Mouse (Mus musculus) heart, adult 2 months (tissue): ENCODE measurements at regions not wholly inside any gene's neighbourhood (a gene's known extent, or its start where the extent isn't known, plus 50 kb on each side); places are given as distances from the start of the nearest gene placed in this dataset.

Experiments used
- DNase-seq, 2 experiments: peaks; one replicate each; pipeline ENCODE4 v3.0.0; 2021
- H3K27ac ChIP-seq: fragments of 200-600 bp; 2 replicates; pipeline ENCODE4 v1.8.1; 2022
- H3K27me3 ChIP-seq: fragments of 200-500 bp; 2 replicates; pipeline ENCODE4 v1.6.1; 2012; ENCODE audit warnings: mild to moderate bottlenecking, low read length, inconsistent platforms, mixed read lengths; ENCODE audit not compliant: control insufficient read depth, insufficient read depth
- H3K36me3 ChIP-seq: fragments of 200-500 bp; 2 replicates; pipeline ENCODE4 v1.6.1; 2012; ENCODE audit warnings: low read length, inconsistent platforms; ENCODE audit not compliant: control insufficient read depth, insufficient read depth
- H3K4me1 ChIP-seq: fragments of 200-500 bp; 2 replicates; pipeline ENCODE4 v1.6.1; 2011; ENCODE audit warnings: low read length; ENCODE audit not compliant: control insufficient read depth, insufficient read depth
- H3K4me3 ChIP-seq: fragments of 200-600 bp; 2 replicates; pipeline ENCODE4 v1.8.1; 2022
- H3K79me2 ChIP-seq: fragments of 200-500 bp; replicated peaks from 2 replicates; pipeline ENCODE4 v1.6.1; 2012; ENCODE audit warnings: mild to moderate bottlenecking, inconsistent platforms, low read length, moderate library complexity, mixed read lengths; ENCODE audit not compliant: control insufficient read depth, insufficient read depth
- H3K9ac ChIP-seq: fragments of 200-500 bp; 2 replicates; pipeline ENCODE4 v1.6.1; 2012; ENCODE audit warnings: low read depth, mild to moderate bottlenecking, control low read depth, inconsistent platforms, low read length, mixed read lengths
- CTCF ChIP-seq: fragments of 200-600 bp; IDR thresholded peaks from 2 replicates; pipeline ENCODE4 v1.8.1; 2022; ENCODE audit warnings: antibody characterized with exemption, mild to moderate bottlenecking, moderate library complexity
- EP300 ChIP-seq: fragments of 200-500 bp; IDR thresholded peaks from 2 replicates; pipeline ENCODE4 v1.6.1; 2011; ENCODE audit warnings: low read depth, low read length, control low read depth; ENCODE audit not compliant: insufficient read depth
- POLR2A ChIP-seq: fragments of 200-500 bp; IDR thresholded peaks from 2 replicates; pipeline ENCODE4 v1.6.1; 2011; ENCODE audit warnings: mild to moderate bottlenecking, low read depth, low read length, control low read depth; ENCODE audit not compliant: insufficient read depth
- WGBS: fragments of 180-500 bp; shearing (Covaris S2); methylation state at CpG from one replicate; pipeline ENCODE4 v1.1.7; 2018; 5-methylcytosine and 5-hydroxymethylcytosine counted together
- intact Hi-C: fragments of 180-260 bp; cut with DNase I; formaldehyde crosslinking; loops from one replicate; pipeline ENCODE4 v1.15.1; 2025

DNA sequence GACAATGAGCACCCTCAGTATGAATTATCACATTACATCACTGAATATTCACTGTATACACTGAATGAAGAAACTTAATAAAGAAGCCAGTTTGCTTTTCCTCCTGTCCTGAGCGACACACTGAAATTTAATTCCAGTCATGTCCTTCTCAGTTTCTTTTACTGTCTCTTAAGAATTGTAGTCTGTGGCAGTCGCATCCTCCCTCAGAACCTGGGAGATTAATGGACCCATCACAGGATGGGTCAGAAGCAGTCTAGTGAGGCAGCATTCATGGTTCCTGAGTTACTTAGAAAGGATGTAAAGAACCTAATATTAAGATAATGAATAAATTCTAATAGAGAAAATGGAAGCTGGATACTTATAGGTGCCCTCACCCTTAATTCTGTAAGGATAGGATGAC lies 349.5 kb downstream of the Tmem135 start:
- Histone ChIP-seq H3K4me1 (no peaks in the 10 kb centered on the region), H3K9ac (no peak overlapping the region), H3K27ac (no peak overlapping the region), H3K79me2 (no peaks in the 10 kb centered on the region), H3K27me3 (no peaks in the 10 kb centered on the region), H3K36me3 (no peaks in the 10 kb centered on the region), H3K4me3 (no peak overlapping the region)
- DNase-seq = no peak
- intact Hi-C loops = no loop called here
- 86% methylated on average over 2 of the region's 2 CpGs for WGBS
- TF ChIP-seq EP300 (no peak), POLR2A (no peak), CTCF (no peak)

DNA sequence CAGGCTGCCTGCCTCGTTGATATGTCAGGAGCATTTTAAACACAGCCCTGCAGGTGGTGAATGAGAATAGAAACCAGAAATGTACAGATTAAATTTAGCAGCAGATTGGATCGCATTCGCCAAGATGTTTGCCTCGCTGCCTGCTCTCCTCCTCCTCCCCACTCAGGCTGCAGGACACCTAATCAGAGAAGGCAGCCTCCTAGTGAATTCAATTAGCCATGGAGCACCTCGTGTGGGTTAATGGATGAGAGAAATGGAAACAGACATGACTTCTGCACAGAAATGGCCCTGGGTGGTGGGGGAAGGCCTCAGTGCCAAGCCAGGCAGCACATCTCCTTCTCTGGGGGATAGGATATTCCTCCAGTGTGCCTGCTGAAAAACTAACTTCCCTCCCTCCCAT lies 352.8 kb downstream of the Tmem135 start:
- Histone ChIP-seq H3K27ac (no peak overlapping the region), H3K27me3 (no peaks in the 10 kb centered on the region), H3K4me1 (no peaks in the 10 kb centered on the region), H3K9ac (no peak overlapping the region), H3K36me3 (no peaks in the 10 kb centered on the region), H3K4me3 (no peak overlapping the region), H3K79me2 (no peaks in the 10 kb centered on the region)
- no peak for DNase-seq
- intact Hi-C loops = no loop called here
- WGBS = 38% methylated on average over 5 of the region's 5 CpGs
- TF ChIP-seq CTCF = no peak
- TF ChIP-seq EP300 = no peak
- TF ChIP-seq POLR2A = no peak

DNA sequence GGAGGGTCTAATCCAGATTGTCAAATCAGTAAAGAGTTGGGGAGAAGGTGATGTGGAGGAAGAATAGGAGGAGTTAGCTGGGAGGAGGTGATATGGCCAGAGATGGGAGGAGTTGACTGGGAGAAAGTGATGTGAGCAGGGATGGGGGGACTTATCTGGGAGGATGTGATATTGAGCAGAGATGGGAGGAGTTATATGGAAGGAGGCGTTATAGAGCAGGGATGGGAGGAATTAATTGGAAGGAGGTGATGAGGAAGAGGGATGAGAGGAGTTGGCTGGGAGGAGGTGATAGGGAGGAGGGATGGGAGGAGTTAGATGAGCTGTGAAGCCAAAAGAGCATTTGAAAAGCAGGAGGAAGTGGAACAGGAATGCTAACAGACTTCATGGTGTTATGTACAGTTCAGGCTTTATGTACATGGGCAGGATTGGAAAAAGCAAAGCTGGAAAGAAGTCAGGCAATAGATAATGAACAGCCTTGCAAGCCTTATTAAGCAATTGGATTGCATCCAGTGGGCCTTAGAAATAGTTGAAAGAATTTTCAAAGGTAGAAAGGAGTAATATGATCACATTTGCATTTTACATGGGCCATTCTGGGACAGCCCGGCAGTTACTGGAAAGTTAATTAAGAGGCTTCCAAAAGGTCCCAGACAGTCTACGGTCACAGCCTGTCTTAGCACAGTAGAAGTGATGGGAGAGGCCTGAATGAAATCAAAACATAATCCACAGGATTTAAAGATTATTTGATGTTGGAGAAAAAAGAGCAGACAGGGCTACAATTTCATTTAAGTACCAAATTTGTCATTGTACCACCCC lies 357.4 kb downstream of the Tmem135 start:
- H3K27ac ChIP-seq = no peak overlapping the region
- WGBS = 72% methylated on average over 3 of the region's 3 CpGs
- DNase-seq = no peak
- no peak overlapping the region for H3K4me3 ChIP-seq
- no peaks in the 10 kb centered on the region for H3K27me3 ChIP-seq
- H3K79me2 ChIP-seq = no peaks in the 10 kb centered on the region
- no peaks in the 10 kb centered on the region for H3K36me3 ChIP-seq
- TF ChIP-seq CTCF = no peak
- TF ChIP-seq POLR2A = no peak
- TF ChIP-seq EP300 = no peak
- no peaks in the 10 kb centered on the region for H3K4me1 ChIP-seq
- intact Hi-C loops = no loop called here
- no peak overlapping the region for H3K9ac ChIP-seq

DNA sequence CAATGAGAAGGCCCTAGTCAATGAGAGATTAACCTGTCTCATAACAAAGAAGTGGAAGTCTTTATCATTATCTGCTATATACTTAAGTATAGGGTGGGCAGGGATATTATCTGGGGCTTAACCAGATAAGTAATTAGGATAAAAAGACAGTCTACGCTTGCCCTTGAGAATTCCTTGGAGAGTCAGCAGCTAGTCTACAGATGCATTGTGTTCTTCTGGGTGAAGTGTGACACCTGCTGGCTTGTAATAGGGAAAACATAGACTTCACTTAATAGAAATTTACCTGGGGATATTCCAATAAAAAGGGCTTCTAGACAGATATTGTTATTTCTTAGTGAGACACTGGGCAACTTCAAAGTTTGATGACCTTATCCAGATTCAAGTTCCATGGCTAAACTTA lies 361.0 kb downstream of the Tmem135 start:
- intact Hi-C loops = no loop called here
- no peak overlapping the region for H3K27ac ChIP-seq
- H3K9ac ChIP-seq = no peak overlapping the region
- H3K27me3 ChIP-seq = no peaks in the 10 kb centered on the region
- no peak overlapping the region for H3K4me3 ChIP-seq
- no peaks in the 10 kb centered on the region for H3K79me2 ChIP-seq
- H3K4me1 ChIP-seq = no peaks in the 10 kb centered on the region
- TF ChIP-seq POLR2A = no peak
- no peak for TF ChIP-seq EP300
- peak; percentile 41 for TF ChIP-seq CTCF
- no peak for DNase-seq
- no peaks in the 10 kb centered on the region for H3K36me3 ChIP-seq
- WGBS = 29% methylated on average over 1 of the region's 1 CpGs

DNA sequence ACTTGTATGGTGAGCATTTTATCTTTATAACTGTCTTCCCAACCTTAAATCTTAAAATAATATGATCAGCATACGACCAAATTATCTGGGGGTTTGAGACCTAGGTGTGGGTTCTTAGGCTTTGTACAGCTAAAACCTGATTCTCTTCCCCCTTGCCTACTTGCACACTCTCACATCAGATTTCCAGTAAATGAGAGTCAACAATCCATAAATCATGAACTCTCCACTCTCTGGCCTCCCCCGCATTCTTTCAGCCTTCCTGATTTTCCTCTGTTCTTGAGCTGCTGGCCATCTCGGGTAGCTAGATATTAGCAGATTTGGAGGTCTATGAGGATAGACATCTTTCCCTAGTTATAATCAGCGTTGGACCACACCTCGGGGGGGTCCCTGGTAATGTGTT lies 362.7 kb downstream of the Tmem135 start:
- Histone ChIP-seq H3K36me3 (no peaks in the 10 kb centered on the region), H3K27me3 (no peaks in the 10 kb centered on the region), H3K27ac (no peak overlapping the region), H3K79me2 (no peaks in the 10 kb centered on the region), H3K9ac (no peak overlapping the region), H3K4me3 (no peak overlapping the region), H3K4me1 (no peaks in the 10 kb centered on the region)
- TF ChIP-seq CTCF = no peak
- no peak for TF ChIP-seq EP300
- no peak for TF ChIP-seq POLR2A
- 72% methylated on average over 5 of the region's 5 CpGs for WGBS
- intact Hi-C loops = no loop called here
- DNase-seq = no peak

DNA sequence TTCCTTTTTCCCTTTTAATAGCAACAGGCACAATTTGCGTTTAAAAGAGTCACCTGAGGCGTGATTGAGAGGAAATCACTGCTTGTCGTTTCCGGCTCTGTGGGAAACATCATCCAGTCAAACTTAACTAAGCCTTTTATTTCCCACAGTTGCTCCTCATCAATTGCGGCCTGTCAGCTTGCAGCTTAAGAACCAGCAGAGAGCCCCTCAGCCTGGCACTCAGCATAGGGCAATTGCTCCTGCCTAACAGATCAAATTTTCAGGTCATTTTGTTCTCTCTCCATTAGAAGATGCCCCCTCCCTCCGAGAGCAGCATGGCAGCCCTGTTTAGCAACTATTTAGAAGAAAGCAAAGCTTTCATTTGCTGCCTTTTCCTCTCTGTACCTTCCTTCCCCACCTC lies 363.9 kb downstream of the Tmem135 start:
- TF ChIP-seq EP300 = no peak
- no peak for TF ChIP-seq CTCF
- no peak for TF ChIP-seq POLR2A
- Histone ChIP-seq H3K36me3 (no peaks in the 10 kb centered on the region), H3K27me3 (no peaks in the 10 kb centered on the region), H3K27ac (no peak overlapping the region), H3K4me3 (no peak overlapping the region), H3K4me1 (no peaks in the 10 kb centered on the region), H3K79me2 (no peaks in the 10 kb centered on the region), H3K9ac (no peak overlapping the region)
- WGBS = 38% methylated on average over 6 of the region's 6 CpGs
- intact Hi-C loops = no loop called here
- no peak for DNase-seq
